Mouse (Mus musculus): Measurements from ENCODE around the gene H2-DMb2. TPM values are rescaled to one million over a fixed set of nuclear protein-coding genes. Genes with fewer than 3 reads are reported as not detected.

H2-DMb2 gene
- total and polyA plus RNA-seq, 3 experiments = 1.3 to 3.4 (median 2.0) TPM

DNA sequence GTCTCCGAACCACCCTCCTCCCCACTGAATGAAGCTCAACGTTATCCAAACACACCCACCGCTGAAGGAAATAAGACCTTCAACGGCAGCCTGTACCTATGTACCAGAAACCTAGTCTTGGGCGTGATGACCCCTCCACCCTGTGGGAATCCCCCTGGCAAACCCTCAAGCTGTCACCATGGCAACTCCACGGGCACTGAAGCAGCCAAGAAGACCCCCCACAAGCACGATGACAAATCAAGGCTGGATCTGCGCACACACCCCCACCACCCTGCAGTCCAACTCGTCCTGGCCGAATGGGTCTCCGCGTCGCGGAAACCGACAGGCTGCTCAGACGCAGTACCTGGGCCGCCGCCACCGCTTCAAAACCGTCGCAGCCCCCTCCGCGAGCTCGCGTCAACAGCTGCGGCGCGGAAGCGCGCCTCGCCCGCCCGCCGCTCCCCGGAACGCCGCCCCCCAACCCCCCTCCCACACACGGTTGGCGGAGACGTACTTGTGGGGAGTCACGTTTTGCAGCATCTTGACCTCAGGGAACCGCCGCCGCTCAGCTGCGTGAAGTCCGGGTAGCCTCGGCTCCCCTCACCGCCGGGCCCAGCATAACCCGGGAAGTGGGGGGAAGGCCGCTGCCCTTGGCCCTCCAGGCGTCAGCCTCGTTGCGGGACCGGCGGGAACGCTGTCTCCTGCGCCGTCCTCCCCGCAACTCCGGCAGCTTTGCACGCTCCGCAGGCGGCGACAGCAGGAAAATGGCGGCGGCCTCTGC, 24.8 kb upstream of the H2-DMb2 start:
- no peak for DNase-seq

DNA sequence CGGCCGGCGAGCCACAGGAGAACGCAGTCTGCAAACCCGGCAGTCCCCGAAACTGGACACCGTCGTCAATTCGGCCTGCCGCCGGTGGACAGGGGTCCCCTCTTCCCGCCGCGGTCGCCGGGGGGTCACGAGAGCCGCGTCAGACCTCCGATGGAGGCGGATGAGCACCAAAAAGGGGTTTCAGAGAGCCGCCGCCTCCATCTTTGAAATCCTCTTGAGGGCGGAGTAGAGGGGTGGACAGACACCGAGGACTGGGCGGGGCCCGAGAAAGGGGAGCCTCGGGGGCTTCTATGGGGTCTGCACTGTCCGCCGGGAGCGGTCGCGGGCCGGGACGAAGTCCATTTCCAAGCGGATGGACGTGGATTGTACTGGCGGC, 24.2 kb upstream of the H2-DMb2 start:
- DNase-seq = no peak

DNA sequence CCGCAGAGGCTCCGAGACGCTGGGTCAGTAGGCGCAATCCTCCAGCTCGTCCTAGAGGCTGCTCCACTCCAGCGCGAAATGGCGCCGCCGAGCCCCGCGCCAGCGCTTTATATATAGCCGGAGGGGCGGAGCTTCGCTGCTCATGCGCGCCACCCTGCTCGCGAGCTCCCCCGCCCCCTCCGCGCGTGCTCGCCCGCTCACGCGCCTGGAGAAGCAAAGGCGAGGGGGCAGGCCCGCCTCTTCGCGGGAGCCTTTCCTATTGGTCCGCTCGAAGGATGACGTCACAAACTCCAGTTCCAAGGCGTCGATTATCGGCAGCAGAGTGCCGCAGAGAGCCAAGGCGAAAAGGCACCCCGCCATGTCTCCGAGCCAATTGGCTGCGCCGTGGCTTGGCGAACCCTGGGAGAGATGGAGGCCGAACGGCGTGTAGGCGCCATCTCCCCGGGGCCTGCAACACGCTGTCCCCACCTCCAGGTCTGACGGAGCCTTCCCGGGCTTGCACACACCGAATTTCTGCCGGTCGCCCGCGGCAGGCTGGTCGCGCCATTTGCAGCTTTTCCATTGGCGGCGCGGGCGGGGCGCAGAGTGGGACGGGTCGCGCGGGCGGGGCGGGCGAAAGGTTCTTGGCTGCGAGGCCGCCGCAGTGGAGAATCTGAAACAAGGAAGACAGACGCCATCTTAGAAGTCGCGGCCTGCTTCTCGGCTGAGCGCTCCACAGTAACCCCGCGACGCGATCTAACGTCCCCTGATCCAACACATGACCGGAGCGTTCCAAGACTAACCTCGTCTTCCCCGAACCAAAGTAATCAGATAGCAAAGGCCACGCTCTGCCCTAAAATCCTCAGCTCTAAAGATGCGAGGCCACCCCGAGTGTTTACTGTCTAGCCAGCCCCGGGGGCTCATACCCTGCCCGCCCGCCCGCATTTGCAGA, 23.6 kb upstream of the H2-DMb2 start, which contains the start of gene H2-DMa:
H2-DMa (plus strand) TSS at position 293 of the 931 bp plus-strand sequence.
- peak; percentile 99 for DNase-seq

DNA sequence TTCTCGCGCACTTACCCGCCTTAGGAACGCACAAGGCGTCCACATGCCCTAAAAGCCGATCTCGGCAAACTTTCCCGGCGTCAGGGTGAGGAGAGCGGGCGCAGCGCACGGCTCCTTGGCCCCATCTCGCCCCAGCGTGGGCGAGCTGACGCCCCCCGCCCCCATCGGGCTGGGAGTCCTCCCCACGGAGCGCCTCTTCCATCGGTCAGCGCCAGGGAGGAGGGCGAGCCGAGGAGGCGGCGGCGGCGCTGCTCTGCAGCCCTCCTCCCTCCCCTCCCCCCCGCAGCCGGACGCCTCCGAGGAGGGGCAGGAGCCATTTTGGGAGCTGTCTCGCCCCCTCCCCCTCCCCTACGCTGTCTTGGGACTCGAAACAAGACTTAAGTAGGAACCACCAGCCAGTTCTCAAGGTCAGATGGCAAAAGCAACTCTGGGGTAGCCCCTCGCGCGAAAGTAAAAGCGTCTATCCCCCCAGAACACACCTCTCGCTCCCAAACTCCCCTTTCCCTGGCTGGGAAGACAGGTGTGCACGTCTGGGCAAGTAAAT, 22.9 kb upstream of the H2-DMb2 start:
- peak; percentile 93 for DNase-seq

DNA sequence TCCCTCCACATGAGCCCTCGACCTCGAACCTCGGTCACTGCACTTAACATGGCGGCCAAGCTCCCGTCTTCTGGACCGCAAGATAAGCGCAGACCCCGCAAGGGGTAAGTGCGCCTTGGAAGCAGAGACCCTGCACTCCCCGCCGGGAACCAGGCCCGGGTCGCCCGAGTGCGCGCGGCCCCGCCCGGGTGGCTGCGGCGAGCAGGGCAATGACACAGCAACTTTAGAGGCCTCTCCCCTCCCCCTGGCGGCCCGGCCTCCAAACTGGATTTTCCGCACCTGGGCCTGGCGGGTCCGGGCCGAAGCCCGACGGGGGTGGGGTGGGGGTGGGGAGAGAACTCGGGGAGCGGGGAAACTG, 22.3 kb upstream of the H2-DMb2 start:
- no peak for DNase-seq

DNA sequence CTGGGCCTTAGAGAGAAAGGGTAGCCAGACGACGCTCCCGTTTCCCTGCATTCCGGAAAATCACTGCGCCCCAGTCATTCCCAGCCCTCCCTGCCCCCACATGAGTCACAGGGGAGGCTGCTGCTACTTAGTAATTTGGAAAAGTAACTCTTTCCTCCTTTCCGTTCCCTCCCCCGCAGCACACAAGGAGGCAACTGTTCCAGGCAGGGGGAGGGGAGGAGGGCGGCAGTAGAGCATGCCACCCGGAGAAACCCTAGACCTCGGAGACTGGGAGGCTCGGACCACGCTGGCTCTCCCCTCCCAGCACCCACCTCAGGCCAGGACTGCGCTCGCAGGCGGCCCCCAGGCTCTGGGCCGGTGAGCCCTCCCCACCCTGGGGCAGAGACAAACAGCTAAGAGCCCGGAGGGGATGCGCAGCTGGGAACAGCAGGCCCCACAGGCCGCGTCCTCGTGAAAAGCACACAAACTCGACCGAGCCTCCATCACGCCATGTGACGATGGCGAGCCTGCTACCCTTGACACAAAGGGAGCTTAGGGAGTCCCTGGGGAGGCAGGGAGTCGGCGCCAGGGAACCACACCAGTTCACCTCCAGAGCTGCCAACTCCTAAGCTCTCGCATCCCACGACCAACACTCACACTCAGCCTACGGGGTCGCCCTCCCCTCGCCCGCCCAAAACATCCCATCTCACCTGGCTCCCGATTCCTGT, 21.8 kb upstream of the H2-DMb2 start:
- peak; percentile 95 for DNase-seq

DNA sequence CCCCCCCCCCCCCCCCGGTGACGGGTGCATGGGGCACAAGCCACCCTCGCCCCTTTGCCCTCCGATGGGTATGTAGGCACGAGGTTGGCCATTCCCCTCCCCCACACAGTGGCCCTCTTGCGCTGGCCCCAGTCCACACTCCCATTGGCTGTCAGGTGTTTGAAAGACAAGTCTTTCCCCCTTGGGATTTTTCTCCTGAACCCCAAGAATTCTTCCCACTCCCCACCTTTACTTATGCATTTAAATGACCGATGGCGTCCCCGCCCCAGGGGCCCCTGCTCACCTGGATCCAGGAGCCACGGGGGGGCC, 21.3 kb upstream of the H2-DMb2 start:
- DNase-seq = no peak

DNA sequence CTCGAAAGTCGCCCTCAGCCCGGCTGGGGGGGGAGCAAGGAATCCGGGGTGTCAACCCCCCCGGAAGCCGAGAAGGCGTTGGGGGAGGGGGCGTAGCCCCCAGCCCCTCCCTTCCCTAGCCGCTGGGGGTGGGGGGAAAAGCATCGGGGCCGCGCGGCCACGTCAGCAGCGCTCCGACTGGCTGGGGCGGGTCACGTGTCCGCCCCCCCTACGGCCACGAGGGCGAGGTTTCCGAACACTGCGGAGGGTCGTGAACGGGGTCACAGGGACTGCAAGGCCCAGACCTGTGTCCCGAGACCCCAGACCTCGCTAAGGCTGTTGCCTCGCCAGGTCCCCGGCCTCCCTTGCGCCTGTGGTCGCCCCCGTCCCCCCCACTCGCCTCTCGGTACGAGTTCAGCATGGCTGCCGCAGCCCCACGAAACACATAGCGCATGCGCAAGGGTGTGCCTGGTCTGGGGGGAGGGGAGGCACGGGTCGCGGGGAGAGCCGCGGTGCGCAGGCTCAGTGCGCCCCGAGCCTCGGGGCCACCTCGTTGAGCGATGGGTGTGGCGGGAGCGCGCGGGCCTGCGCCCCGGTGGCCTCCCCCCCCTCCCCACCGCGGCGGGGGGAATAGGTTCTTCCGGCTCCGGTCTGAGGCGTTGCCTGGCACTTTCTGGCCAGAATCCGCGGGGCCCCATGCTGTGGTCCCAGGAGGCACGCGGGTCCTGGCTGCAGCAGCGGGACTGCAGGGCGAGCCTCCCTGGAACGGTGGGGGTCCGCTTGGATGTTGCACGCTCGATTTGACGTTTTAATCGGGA, 20.7 kb upstream of the H2-DMb2 start, which contains the start of gene Brd2:
Brd2 (minus strand) TSS at position 447 of the 797 bp plus-strand sequence.
- DNase-seq = peak; percentile 99

DNA sequence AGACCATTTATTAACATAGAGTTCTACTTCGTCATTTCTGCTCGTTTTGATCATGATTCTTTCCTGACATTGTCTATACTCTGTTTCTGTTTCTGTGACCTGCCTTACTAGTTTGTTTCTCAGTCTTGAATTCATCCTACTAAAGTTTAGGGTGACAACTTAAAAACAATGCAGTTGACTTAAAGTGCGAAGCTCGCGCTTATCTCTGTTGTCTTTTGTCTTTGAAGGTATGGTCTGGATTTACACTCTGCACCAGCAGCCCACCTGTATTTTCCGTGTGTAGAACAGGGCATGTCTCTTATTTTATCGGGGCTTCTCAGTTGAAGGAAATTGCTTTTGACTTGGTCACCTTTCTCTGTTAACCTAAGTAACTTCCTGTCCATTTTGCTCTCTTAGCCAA, 20.0 kb upstream of the H2-DMb2 start:
- no peak for DNase-seq

DNA sequence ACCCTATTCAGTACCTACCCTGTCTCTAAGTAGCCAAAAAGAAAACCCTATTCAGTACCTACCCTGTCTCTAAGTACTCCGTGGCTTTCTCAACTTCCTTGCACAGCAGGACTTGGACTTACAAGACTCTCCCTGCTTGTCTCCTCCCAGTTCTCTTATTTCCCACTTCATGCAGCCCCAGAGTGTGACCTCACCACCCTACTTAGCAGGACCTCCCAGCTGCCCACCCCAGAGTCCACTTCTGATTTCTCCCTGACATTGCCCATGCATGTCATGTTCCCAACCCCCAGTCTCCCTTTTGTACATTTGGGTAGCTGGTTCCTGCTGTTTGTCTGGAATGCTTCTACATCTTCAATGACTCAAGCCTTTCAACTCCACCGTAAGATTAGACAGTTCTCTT, 19.6 kb upstream of the H2-DMb2 start:
- peak; percentile 36 for DNase-seq

DNA sequence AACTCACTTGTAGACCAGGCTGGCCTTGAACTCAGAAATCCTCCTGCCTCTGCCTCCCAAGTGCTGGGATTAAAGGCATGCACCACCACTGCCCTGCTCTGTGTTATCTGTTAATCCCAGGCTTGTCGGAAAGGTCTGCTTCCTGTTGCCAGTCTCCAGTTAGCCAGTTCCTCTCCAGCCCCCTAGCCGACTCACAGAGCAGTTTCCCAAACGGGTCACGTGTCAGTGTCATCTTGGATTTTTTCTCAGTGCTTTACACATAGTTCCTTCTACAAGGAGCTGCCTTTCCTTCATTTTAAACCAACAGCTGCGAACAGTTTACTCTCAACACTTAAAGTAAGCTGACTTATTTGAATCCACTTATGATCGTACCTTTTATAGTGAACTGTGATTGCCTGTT, 18.5 kb upstream of the H2-DMb2 start:
- no peak for DNase-seq

DNA sequence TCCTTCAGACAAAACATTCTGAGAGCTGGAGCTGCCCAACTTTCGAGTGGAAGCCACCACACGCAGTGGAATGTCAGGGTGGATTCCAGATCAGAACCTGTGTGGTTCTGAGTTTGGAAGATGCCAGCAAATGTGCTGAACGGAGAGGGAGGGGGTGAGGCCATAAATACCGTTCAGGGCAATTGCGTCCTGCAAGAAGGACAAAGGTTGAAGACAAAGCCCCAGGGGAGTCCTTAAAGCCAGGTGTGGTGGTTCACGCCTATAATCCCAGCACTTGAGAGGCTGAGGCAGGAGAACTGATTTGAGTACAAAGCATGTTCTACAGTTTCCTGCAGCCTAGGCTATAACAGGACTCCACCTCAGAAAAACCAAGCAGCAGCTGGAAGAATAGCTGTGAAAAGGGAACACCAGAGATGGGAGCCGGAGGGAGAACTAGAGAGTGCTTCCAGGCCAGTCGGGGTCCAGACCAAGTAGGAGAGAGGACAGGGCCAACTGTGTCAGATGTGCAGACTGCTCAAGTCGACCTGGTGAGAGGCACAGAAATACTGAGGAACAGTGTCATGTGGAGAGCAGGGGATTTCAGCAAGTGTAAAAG, 16.2 kb upstream of the H2-DMb2 start:
- DNase-seq = no peak

DNA sequence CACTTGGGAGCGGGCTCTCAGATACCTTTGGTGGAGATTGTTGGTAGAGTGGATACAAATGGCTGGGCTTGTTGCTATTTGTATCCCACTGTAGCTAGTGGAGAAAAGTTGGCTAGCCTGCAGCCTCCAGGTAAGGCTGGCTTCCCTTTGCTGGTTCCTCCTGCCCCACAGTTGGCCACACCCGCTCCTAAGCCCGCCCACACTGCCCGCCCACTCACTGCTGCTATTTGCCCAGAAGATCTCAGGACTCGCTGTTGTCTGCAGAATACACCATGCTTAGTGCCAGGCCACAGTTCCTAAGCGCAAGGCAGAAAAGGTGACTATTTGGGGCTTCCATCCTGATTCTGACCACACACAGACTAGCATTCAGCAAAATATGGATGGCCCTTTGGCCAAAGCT, 15.6 kb upstream of the H2-DMb2 start:
- peak; percentile 60 for DNase-seq

DNA sequence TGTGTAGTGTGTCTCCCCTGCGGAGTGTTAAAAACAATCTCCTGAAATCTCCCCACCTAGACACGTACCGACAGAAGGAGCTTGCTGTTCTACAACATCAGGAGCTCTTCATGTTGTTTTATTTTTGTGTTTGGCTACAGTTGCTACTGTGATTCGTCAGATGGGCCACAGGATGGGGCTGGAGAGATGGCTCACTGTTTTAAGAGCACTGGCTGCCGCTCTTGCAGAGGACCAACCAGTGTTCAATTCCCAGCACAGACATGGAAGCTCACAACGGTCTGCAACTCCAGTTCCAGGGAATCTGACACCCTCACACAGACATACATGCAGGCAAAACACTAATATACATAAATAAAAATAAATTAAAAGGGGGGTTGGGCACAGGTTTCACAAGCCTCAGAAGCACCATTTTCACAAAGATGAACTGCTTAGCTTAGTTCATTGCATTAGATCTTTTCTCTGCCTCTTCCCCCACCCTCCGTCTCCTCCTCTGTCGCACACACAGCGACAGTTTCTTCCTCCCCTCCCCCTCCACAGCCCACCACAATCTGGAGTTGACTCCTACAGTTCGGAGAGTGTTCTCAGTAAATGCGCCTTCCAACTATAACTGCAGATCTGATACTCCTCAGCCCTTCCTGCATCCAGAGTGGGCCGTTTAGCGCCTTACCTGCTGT, 14.7 kb upstream of the H2-DMb2 start:
- no peak for DNase-seq

DNA sequence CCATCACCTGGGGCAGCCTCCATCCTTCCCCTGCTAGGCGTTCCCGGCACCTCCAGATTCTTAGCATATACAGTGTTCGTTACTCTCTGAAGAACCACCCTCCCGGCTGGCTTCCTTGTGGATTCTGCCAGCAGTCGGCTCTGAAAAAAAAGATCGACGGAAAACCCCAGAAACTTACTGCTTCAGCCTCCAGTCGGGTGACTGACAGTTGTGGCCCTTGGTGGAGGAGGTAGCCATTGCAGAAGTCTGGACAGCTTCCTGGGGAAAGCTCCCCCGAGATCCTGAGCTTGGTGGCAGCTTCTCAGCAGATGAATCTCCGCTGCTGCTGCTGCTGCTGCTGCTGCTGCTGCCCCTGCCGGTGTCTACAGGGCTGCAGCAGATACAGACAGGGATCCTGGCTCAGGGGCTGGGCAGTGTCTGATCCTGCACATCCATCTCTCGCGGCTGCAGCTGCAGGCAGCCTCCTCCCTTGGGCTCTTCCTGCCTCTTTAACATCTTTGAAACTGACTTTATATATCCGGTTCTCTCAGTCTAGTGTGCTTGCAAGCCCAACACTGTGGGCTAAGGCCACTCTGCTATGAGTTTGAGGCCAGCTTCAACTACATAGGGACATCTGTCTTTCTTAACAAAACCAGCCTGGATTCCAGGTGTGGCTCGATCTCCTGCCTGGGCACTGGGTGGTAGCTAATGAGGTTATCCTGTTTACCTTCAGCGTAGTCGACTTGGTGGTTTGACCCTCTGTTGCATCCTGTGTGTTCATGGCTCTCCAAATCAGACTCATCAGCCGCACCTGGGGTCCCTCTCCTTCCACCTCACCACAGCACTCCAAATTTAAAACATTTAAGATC, 13.9 kb upstream of the H2-DMb2 start:
- DNase-seq = no peak

DNA sequence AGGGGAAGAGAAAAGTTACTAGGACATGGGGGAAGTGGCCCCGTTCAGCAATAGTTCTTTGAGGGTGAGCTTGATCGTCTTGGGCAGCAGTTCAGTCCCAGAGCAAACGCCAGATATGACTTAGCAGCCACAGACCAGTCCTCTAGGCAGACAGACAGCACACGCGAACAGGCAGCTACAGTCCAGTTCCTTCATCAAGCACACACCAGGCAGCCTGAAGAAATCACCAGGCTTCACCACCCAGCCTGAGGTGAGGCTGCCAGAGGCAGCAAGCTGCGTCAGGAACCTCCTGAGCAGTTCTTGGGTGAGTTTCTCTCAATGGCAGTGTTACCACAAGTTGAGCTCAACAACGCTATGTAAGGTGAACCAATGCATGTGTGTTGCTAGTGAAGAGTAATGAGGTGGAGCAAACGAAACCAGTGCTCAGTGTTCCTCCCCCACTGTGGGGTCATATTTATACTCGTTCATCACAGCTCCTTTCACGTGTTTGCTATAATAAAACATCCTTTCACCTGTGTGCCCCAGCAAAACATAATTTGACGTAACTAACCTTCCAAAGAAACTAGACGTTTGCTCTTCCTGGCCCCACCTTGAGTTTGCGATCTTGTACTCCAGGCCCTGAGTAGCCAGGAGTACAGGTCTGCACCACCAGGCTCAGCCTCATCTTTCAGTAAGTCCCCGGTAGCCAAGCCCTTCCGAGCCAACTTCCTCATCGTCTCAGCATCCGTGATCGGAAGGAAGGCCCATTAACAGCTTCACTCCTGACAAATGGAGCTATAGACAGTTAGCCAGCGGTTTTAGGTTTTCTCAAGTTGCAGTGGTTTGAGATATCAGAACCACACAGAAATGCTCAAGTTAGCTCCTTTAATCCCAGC, 12.8 kb upstream of the H2-DMb2 start:
- DNase-seq = no peak

DNA sequence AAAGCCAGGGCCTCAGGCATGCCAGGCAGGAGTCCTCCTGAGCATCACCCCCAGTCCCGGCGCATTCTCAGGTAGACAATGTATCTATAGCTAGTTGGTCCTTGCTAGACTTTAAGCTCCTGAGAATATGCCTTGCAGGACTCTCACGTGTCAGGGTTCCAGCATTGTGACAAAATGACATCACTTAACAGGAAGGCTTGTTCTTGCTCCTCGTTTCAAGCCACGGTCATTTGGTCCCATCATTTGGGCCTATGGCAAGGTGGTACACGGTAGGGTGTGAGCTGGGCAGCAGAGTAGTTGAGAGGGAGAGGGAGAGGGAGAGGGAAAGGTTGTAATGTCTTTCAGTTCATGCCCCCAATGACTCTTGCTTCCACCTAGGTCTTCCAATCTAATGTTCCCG, 11.2 kb upstream of the H2-DMb2 start:
- no peak for DNase-seq

DNA sequence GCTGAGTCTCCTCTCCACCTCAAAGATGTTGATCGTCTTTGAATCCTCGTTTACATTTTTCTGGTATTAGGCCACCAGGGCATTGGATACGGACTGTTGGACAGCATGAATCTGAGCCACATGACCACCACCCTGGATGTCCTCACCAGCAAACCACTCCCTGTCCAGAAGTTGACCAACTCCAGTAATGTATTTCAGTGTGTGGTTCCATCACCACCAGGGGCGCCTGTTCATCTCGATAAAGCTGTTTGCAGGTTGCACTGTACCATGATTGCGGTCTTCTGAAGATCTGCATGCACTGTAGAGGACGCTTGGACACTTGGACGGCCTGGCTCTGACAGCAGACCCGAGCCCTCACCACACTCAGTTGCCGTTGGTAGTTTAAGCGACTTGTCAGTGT, 9.8 kb upstream of the H2-DMb2 start:
- no peak for DNase-seq

DNA sequence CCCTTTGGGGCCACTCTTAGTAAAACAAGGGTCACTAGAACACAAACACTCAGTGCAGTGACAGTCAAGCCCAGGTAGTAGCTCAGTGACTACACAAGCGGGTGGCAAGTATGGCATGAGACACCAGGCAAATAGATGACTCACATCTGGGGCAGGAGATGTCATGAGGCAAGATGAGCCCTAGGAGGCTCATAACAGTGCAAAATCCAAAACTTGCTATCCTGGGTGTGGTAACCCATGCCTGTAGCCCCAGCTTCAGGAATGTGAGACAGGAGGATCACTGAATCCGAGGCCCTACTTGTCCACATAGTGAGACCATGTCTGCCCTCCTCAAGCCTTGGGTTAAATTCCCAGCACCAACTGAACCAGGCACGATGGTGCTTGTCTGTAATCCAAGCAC, 8.7 kb upstream of the H2-DMb2 start:
- DNase-seq = no peak
